Mouse (Mus musculus) A20 (cell line): Measurements from ENCODE around the gene Rarres2.

ENCODE experiments used
- DNase-seq: peaks from one replicate; pipeline ENCODE4 v3.0.0-alpha.2; 2011; ENCODE audit warnings: low read depth, low spot score

The Rarres2 gene

DNA sequence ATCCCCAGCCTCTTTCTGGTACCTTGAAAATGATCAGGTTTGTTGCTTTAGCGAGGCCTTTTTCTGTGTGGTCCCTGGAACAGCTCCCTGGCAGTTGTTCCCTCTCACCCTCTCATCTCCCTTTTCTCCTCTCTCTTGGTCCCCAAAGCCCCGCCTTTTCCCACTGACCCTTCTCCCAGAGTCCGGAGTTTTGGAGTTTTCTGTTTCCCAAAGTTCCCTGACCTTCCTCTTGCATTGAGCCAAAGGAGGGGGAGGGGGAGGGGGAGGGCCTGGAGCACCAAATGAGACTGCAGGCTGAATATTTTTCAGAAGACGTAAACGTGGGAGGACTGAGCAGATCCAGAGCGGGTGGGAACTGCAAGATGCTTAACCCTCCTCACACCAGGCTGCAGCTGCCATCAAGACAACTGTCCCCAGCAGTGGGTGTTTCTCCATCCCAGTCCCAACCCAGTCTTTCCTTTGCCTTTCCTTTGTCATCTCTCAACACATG is at the start of gene Rarres2:
TSS of gene Rarres2 (minus strand) at position 218 of the 490 bp plus-strand sequence.
- no peak for DNase-seq

DNA sequence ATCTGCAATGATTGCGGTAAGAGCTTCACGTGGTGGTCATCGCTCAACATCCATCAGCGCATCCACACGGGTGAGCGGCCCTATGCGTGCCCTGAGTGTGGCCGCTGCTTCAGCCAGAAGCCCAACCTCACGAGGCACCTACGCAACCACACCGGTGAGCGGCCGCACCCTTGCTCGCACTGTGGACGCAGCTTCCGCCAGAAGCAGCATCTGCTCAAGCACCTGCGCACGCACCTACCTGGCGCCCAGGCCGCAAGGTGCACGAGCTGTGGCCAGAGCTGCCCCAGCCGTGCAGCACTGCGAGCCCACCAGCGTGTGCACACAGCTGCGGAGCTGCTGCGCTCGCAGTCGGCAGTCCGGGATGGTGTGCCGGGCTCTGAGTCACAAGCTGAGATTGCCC is 47.4 kb upstream of the Rarres2 start:
- no peak for DNase-seq

DNA sequence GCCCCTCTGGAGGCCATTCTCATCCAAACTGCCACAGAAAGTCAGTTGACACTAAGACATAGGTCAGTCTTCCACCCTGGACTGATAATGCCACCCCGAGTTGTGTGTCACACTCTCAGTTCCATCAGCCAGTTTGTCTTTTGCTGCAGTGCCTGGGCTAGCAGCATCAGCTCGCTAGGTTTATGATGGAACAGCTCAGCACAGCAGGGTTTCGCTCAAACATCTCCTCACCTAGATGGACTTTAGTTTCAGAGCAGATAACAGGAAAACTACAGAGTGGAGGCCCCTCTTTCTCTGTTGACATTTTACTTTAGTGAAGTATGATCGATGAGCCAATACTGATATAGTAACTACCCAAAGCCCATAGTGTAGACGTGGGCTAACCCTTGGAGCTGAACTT is 42.2 kb upstream of the Rarres2 start:
- DNase-seq, result no peak

DNA sequence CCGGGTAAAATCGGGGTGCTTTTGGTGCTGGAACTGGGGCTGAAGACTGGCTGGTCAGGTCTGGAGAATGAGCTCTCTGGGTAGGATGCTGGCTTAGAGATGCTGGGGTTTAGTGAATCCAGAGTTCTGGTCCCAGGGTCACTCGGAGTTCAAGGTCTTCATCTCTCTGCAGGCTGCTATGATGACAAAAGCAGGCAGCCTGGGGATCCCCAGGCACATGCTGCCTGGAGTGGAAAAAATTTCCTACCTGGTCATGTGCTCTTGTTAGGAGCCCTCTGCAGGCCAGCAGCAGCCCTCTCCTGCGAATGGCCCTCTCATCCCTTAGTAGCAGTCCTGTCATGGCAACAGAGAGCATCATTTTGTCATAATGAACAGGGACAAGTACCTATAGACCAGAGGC is 40.9 kb upstream of the Rarres2 start:
- no peak for DNase-seq

DNA sequence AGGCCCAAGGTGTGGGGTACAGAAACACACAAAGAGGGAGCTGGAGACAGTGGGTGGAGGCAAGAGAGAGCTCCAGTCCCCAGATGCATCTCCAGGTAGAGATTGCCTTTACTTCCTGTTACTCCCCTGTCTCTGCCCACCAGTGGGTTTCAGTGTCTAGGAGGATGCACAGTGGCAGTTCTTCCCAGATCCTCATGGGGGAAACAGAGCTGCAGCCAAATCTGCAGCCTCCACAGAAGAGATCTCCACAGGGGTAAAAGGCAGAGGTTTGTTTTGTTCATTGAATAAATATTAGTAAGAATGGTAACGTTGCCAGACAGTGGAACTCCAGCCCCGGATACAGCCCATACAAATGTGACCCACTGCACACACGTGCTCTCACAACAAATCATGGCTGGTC is 38.1 kb upstream of the Rarres2 start:
- no peak for DNase-seq

DNA sequence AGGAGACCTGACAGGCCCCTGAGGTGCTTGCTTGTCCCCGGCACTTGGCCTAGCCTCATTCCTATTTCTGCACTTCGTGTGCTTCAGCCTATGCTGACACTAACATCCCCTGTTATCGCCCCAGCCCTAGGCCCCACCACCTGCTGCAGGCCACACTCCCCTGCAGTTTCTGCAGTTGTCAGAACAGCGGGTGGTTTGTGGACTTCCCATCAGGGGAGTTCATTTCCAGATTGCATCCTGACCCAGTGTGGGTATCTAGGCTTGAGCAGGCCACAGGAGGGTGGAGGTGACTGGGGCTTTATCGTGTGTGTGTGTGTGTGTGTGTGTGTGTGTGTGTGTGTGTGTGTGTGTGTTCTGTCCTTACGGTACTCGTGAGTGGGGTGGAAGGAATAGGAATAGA is 36.9 kb upstream of the Rarres2 start:
- no peak for DNase-seq

DNA sequence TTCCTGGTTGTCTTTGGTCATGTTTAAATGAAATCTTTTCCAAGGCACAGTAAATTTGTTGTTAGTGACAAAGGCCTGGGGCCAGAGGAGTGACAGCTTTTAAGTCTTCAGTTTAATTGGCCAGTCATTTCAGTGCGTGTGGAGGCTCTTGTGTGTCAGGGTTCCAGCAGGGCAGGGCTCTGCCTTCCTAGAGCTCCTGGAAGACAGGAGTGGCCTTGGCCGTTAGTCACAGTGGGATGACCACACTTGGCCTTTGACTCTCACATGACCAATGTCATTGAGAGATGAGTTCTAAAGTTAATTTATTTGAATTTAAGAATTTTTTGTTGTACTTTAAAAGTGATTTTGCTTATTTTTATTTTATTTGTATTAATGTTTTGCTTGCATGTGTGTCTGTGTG is 35.5 kb upstream of the Rarres2 start:
- DNase-seq, result no peak

DNA sequence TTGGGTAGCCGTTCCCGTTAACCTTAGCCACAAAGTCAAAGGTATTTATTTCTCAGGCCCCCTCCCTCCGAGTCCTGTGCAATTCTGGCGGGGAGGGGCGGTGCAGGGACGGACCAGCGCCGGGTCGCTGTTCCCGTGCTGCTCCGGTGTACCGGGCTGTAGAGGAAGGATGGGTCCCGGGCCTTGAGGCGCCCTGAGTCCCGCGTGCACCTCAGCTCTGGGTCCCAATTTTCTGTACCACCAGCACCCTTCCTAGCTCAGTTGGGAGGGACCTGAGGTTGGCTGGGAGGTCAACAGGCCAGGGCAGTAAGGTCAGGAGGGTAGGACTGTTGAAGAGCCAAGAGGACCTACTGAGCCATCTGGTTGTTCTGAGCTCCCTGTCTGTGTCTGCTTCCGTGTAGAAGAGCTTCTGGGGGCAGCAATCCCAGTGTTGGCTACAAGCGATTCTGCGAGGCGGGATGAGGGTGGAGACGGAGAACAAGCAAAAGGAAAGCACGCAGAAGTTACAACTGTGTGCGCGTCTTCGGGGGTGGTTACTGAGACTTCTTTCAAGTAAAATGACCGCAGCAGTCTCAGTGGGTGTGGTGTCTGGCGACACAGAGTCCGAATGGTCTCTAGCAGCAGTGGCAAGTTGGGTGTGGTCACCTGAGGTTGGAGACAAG is 29.6 kb upstream of the Rarres2 start:
- no peak for DNase-seq

DNA sequence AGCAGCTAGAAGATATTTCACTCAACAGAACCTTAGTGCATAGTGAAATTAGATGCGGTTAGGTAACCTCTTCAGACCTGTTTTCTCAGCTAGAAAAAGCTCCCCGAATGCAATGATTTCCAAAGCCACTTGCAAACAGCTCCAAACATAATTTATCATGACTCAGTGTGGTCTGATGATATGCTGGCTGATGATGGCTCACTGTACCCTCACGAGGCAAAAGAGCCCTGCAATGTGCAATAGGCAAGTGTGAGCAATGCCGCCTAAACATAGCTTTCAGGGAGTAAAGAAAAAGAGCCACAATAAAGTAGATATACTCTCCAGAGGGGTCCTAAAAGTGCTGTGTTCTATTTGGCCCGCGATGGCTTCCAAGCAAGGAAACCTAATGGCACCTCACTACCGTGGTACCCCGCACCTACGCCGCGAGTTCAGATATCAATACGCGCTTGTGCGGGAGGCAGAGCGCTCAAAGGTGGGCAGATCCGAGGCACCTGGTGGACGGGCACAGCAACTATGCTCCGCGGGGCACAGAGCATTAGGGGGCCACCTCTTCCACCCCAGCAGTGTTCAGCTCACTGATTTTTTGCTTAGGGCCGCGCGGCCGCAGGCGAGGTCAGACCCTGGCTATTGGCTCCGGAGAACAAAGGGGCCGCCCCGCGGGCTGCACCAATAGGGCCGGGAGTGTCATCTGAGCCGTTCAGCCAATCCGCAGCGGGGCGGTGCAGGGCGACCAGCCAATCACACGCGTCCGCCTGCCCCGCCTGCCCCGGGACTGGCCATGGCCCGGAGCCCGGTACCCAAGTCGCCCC is 28.9 kb upstream of the Rarres2 start, which contains the start of gene Zfp775:
TSS of gene Zfp775 (plus strand) at position 793 of the 809 bp plus-strand sequence.
- DNase-seq, result peak; percentile 97

DNA sequence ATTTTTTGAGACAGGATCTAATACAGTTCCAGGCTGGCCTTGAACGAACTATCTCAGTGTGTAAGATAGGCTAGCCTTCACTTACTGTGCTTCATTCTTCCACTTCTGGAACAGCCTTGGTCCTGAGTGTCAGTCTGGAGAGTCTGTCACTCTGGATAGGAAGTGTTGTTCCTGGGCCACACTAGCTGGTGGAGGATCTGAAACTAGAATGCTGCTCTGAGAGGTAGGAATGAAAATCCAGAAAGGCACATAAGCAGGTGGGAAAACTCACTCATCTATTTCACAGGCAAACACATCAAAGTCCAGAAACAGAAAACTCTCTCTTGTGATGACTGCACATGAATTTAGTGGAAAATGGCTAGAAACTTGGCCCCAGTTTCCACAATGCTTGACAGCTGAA is 28.0 kb upstream of the Rarres2 start:
- no peak for DNase-seq

DNA sequence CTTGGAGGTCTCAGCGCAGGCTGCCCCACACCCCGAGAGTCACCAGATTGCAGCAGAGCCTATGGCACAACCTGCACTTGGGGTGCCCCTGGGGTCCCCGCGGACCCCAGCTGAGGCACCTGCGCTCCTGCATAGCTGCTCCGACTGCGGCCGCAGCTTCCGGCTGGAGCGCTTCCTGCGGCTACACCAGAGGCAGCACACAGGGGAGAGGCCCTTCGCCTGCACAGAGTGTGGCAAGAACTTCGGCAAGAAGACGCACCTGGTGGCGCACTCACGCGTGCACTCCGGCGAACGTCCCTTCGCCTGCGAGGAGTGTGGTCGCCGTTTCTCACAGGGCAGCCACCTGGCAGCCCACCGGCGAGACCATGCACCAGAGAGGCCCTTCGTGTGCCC is 24.6 kb upstream of the Rarres2 start:
- DNase-seq, result no peak

DNA sequence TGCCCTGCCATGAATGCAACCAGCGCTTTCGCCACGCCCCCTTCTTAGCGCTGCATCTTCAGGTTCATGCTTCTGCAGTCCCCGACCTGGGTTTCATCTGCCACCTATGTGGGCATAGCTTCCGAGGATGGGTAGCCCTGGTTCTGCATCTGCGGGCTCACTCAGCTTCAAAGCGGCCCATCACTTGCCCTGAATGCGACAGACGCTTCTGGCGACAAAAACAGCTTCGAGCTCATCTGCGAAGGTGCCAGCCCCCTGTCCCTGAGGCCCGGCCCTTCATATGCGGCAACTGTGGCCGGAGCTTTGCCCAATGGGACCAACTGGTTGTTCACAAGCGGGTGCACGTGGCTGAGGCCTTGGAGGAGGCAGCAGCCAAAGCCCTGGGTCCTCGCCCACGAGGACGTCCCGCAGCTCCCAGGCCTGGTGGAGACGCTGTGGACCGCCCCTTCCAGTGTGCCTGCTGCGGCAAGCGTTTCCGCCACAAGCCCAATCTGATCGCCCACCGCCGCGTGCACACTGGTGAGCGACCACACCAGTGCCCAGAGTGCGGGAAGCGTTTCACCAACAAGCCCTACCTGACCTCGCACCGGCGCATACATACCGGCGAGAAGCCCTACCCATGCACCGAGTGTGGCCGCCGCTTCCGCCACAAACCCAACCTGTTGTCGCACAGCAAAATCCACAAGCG is 24.1 kb upstream of the Rarres2 start:
- DNase-seq, result no peak

DNA sequence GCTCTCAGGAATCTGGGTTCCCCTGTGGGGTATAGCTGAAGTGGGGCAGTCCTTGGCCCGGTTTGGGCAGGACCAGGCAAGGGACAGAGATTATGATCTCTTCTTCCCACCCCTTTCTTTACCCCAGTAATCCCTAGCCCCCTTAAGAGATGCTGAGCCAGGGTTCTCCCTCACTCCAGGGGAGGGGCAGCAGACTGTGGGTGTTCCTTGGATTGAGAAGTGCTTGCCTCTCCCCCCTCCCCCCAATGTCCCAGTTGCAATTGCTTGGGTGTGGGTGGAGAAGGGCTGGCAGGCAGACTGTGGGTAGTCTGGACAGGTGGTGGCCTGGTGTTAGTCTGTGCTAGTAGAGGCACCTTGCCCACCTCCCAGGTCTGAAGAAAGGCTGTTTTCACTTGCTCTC is 22.7 kb upstream of the Rarres2 start:
- DNase-seq, result no peak

DNA sequence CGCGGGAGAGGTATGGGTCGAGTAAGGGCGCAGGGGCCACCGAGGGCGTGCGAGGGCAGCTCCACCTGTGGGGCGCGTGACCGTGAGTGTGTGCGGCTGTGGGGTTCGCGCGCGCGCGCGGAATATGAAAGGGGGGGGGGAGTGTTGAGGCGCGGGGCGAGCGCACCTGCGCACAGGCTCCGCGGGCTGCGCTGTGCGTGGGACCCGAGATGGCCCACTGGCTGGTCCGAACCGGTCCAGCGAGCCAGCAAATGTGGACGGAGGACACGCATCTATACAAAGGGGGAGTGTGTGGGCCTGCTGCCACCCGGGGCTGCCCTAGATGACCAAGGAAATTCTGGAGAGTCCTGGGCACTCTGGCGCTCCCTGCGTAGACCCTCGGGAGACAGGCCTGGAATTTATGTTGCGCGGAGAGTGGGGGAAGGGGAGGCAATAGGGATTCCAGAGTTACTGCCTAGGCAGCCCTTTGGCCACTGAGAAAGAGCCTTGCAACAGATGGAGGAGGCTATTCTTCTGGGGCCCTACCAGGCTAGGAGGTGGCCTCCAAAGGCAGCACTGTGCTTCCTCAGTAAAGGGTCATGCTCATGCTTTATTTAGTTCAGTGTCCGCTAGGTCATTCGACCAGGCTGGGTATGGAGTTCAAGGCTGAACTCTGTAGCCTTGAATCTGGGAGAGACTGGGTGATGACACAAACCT is 21.6 kb upstream of the Rarres2 start:
- DNase-seq, result no peak

DNA sequence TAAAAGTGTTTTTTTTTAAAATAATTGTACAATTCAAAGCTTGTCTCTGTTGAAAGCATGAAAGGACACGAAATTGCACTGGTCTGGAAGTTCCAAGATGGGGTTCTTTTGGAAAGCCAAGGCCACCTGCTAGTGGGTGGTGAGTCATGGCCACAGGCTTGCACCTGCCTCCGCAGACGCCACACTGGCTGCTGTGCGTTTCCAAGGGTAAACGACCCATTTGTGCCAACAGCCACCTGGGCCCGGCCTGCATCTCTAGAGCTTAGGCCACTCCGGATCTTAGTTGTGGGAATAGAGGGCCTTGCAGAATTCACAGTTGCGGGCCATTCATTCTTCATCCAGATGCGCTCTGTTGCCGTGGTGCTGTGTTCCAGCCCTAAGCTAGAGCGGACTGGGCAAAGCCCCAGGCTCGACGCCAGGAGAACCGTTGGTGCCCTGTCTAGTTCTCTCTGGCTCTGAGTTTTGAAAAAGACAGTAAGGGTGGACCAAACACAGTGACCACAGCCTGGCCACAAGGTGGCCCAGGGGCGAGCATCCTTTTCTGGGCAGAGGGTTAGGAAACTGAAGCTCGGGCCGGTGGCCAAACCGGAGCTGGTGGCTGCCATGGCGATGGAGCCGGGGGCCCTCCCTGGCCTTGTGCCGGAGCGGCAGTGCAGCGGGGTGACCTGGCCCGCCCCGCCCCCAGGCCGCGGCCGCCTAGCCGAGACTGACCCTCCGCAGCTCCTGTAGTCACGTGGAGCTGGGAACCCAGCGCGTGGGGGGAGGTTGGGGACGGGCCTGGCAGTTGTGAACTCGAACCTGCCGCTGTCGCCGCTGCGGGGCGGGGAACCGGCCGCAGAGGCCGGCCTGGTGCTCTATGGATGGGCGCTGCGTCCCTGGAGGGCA is 20.8 kb upstream of the Rarres2 start, which contains the start of the genes Repin1 and Gm44965:
TSS of gene Repin1 (plus strand) at position 726 of the 885 bp plus-strand sequence.
TSS of gene Gm44965 (plus strand) at position 784 of the 885 bp plus-strand sequence.
- DNase-seq, result peak; percentile 86

DNA sequence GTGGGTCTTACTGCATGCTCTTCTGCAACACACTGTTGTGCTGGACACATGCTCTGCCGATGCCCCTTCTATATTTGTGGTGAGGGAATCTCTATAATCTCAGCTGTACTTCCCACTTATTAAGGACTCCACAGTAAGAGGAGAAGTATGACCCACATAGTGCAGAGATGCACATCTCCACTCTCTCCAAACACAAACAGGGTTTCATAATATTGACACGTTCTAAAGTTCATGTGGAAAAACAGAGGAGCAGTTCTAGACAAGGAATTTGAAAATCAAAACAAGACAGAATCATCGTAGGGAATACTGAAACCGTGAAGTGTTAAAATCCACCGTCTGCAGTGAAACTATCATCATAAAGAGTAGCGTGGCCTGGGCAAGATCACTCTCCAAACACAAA is 19.3 kb upstream of the Rarres2 start:
- no peak for DNase-seq

DNA sequence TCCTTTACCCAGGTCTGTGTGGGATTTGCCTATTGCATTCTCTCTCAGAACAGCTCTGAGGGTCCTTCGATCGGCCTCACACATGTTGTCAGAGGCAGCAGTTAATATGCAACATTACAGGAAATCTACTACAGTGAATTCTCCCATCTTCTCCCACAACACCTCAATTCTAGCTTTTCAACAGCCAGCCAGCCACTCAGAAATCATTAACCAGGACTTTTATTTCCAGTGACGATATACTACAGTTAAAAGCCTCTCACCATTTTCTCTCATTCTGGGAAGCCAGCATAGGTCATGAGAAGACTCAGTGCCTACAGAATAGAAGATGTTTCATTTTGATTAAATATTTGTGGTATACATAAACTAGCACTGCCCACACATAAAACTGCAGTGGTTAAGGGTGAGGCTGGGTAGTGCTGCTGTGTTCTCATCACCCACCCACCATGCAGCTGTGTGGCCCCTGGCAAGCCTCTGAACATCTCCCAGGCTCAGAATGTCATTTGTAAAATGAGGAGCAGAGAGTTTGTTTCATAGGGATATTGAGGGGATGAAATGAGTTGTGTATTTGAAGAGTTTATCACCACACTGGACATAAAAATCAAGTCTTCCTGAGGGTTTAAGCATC is 18.7 kb upstream of the Rarres2 start:
- DNase-seq, result no peak

DNA sequence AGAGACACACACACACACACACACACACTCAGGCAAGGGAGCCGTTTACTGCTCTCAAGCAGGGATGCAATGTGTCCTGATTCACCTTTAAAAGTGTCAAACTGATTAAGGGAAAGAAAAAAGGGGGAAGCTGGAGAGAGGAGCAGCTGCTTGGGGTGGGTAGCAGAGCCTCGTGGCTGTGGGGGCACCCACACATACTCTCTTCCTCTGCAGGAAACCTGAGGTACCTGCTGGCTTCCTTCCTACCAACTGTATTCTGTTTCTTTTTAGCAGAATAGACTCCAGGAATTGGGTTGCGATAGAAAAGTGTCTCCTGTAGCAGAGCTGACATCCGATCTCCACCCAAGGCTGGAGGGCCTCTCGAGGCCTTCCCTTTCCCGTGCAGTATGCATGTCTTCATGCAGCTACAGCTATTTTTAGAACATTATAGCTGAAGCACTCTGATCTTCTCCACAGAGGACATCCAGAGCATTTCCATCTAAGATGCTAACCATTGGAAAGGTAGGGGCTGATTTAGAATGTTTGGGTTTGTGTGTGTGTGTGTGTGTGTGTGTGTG is 16.7 kb upstream of the Rarres2 start, which contains the start of gene Gm45021:
TSS of gene Gm45021 (plus strand) at position 417 of the 557 bp plus-strand sequence.
- DNase-seq, result no peak

DNA sequence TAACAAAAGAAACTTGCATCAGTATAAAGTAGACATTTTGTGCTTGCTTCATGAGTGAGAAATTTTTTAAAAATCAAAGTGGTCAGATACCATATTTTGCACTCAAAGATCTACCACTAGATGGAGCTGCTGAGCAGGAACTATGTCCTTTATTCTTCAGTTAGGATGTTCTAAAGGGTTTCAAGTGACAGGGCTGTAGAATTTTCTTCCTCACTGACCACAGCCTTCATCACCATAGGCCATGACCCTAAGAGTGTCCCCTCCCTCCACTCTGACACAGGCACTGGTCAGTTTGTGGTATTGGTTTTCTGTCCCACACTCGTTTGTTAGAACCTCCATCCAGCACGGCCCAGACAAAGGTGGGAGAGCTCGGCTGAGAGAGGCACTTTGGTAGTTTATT is 9.4 kb upstream of the Rarres2 start:
- DNase-seq, result peak; percentile 55

DNA sequence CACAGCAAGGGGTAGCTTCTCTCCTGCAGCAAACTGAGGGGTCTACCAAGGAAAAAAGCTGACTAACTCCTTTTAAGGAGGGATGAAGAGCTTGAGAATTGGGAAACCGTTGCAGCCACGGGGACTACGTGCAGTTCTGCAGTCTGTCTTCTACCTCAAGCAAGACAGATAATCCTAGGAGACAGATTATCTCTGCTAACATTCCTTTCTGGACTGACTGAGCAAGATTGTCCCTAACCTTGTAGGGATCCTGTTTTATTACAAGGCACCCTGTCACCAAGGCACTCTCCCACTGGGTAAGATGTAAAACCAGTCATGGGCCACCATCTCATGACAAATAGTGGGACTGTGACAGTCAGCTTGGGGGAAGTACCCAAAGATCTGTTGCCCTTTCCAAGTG is 8.7 kb upstream of the Rarres2 start:
- DNase-seq, result no peak
